ENCODE assay signal across 8 mouse cellular contexts in genomic region chrX:98890072-98890405, GRCm38 (mm10). TPM values are rescaled to one million over a fixed set of nuclear protein-coding genes. Genes with fewer than 3 reads are reported as not detected.
DNase-seq lines count a peak whose midpoint lies in the region; ATAC-seq and TF ChIP-seq lines count a peak whose summit lies in the region.

No protein-coding gene starts in this region.

- peak overlapping the region; percentile 84; the same call in 1 of the 2 replicates for H3K27ac ChIP-seq in embryonic facial prominence, embryonic 15.5 days (replicated peaks)
- peak overlapping the region; percentile 68 for H3K27ac ChIP-seq in intestine, embryonic 16.5 days (ENCODE audit: low read length)

- H3K9me3 ChIP-seq in embryonic facial prominence, embryonic 15.5 days (replicated peaks), result no peaks in the 10 kb centered on the region
- H3K9me3 ChIP-seq in intestine, embryonic 16.5 days (ENCODE audit: control insufficient read depth, low read length), result no peaks in the 10 kb centered on the region

- ATAC-seq in embryonic facial prominence, embryonic 15.5 days (ENCODE audit: insufficient number of reproducible peaks, low FRiP score, low TSS enrichment, low read depth), result no peak
- ATAC-seq in intestine, embryonic 16.5 days, result peak; percentile 34; the same call in 1 of the 2 replicates
- ATAC-seq in megakaryocyte progenitor cell, adult 5-6 weeks (replicated peaks; ENCODE audit: poor library complexity), result no peak

- H3ac ChIP-seq in myocyte (ENCODE audit: control insufficient read depth, insufficient read length), result no peak overlapping the region

- H3K4me2 ChIP-seq in embryonic facial prominence, embryonic 15.5 days (replicated peaks), result peak overlapping the region; percentile 51
- H3K4me2 ChIP-seq in intestine, embryonic 16.5 days (ENCODE audit: low read depth, low read length), result peak overlapping the region; percentile 53
- peak overlapping the region; percentile 42 for H3K4me2 ChIP-seq in myocyte (ENCODE audit: low read depth)

- no peak for DNase-seq in lung, adult 2 months
- no peak for DNase-seq in lung, postnatal 36 days
- DNase-seq in layer of hippocampus, adult 8-10 months (ENCODE audit: low spot score in 2 of 2), result no peak
- no peak for DNase-seq in kidney, postnatal 4 days

- peaks cover 2% of the 10 kb centered on the region; the same call in 1 of the 2 replicates for H3K4me1 ChIP-seq in lung, adult 2 months (ENCODE audit: control insufficient read depth, insufficient read depth, low read length)
- no peaks in the 10 kb centered on the region for H3K4me1 ChIP-seq in embryonic facial prominence, embryonic 15.5 days
- no peaks in the 10 kb centered on the region for H3K4me1 ChIP-seq in intestine, embryonic 16.5 days (ENCODE audit: control insufficient read depth, insufficient read depth, low read length)

- TF ChIP-seq CTCF in lung, adult 2 months (IDR thresholded peaks at IDR 0.05; ENCODE audit: insufficient read depth, low read length), result no peak

- WGBS in lung, adult 2 months, result 22% methylated on average over 14 of the region's 14 CpGs
- 12% methylated on average over 14 of the region's 14 CpGs for WGBS in embryonic facial prominence, embryonic 15.5 days
- WGBS in intestine, embryonic 16.5 days, result 14% methylated on average over 14 of the region's 14 CpGs

- H3K27me3 ChIP-seq in embryonic facial prominence, embryonic 15.5 days, result peaks cover 7% of the 10 kb centered on the region; the same call in 1 of the 2 replicates
- H3K27me3 ChIP-seq in intestine, embryonic 16.5 days (replicated peaks; ENCODE audit: control insufficient read depth, insufficient read depth, low read length), result no peaks in the 10 kb centered on the region
- no peaks in the 10 kb centered on the region for H3K27me3 ChIP-seq in myocyte (ENCODE audit: control insufficient read depth, insufficient read depth, insufficient read length)

- H3K79me2 ChIP-seq in myocyte (ENCODE audit: control insufficient read depth, insufficient read depth), result no peaks in the 10 kb centered on the region

- TF ChIP-seq POLR2A in lung, adult 2 months (IDR thresholded peaks at IDR 0.05; ENCODE audit: borderline replicate concordance, extremely low read depth, low read depth, low read length), result no peak
- no peak for TF ChIP-seq POLR2A in myocyte (IDR thresholded peaks at IDR 0.05; ENCODE audit: insufficient read length, low read depth)

- H3K9ac ChIP-seq in embryonic facial prominence, embryonic 15.5 days, result peak overlapping the region; percentile 26; the same call in 1 of the 2 replicates
- H3K9ac ChIP-seq in intestine, embryonic 16.5 days (ENCODE audit: low read depth, low read length), result peak overlapping the region; percentile 66

- H3K36me3 ChIP-seq in embryonic facial prominence, embryonic 15.5 days, result no peaks in the 10 kb centered on the region
- no peaks in the 10 kb centered on the region for H3K36me3 ChIP-seq in intestine, embryonic 16.5 days (ENCODE audit: control insufficient read depth, insufficient read depth, low read length)
- no peaks in the 10 kb centered on the region for H3K36me3 ChIP-seq in myocyte (ENCODE audit: control insufficient read depth, insufficient read depth)

- H3K4me3 ChIP-seq in lung, adult 2 months (replicated peaks; ENCODE audit: extremely low read depth, low read depth, low read length), result peak overlapping the region; percentile 82
- peak overlapping the region; percentile 54 for H3K4me3 ChIP-seq in embryonic facial prominence, embryonic 15.5 days (replicated peaks)
- peak overlapping the region; percentile 58 for H3K4me3 ChIP-seq in intestine, embryonic 16.5 days (ENCODE audit: low read length)
- H3K4me3 ChIP-seq in myocyte, result peak overlapping the region; percentile 26

TF ChIP-seq in myocyte, 11 proteins besides CTCF, POLR2A, EP300 and RAD21:
- no peak for TF ChIP-seq REST (IDR thresholded peaks at IDR 0.05; ENCODE audit: insufficient read depth, insufficient read length)

RNA-seq across cellular contexts. Expression of gene Ophn1, which starts 0.8 kb away (rescaled TPM):
- 6.0 and 10.6 TPM in 2 replicates for polyA plus RNA-seq in lung, adult 2 months (2012; rRNA removed)
- polyA plus RNA-seq in embryonic facial prominence, embryonic 15.5 days (2015; fragmentation: Nextera tagmentation; extraction: Ambion mirVana), result 24.4 and 24.7 TPM in 2 replicates
- 8.3 and 9.3 TPM in 2 replicates for polyA plus RNA-seq in intestine, embryonic 16.5 days (2015; fragmentation: Nextera tagmentation; extraction: Ambion mirVana)
- 3.6 TPM for polyA plus RNA-seq in myocyte (2012; fragmentation: generic; extraction: Trizol)
- total RNA-seq in layer of hippocampus, adult 8-10 months (2022), result 10 to 100 TPM; 36.1 to 47.8 (median 41.4) TPM
- 0.81 and 0.89 TPM in 2 replicates for total RNA-seq in megakaryocyte progenitor cell, adult 5-6 weeks (2015)
- 1.8 and 2.8 TPM in 2 replicates for total RNA-seq in megakaryocyte progenitor cell, adult 5-6 weeks (2017)

RNA-seq across cellular contexts. Expression of gene Yipf6, which starts 46.1 kb away (rescaled TPM):
- polyA plus RNA-seq in lung, adult 2 months (2012; rRNA removed), result 25.8 and 35.3 TPM in 2 replicates
- polyA plus RNA-seq in embryonic facial prominence, embryonic 15.5 days (2015; fragmentation: Nextera tagmentation; extraction: Ambion mirVana), result 19.0 and 20.6 TPM in 2 replicates
- polyA plus RNA-seq in intestine, embryonic 16.5 days (2015; fragmentation: Nextera tagmentation; extraction: Ambion mirVana), result 26.9 and 27.8 TPM in 2 replicates
- polyA plus RNA-seq in myocyte (2012; fragmentation: generic; extraction: Trizol), result 9.1 TPM
- 10 to 100 TPM; 36.0 to 42.3 (median 39.7) TPM for total RNA-seq in layer of hippocampus, adult 8-10 months (2022)
- total RNA-seq in megakaryocyte progenitor cell, adult 5-6 weeks (2015), result 21.1 and 23.8 TPM in 2 replicates
- 22.5 and 24.0 TPM in 2 replicates for total RNA-seq in megakaryocyte progenitor cell, adult 5-6 weeks (2017)

Comparison
In these comparisons a context has a peak if more than half of its experiments do, and no peak if none do; other contexts are left out.
1. H3K4me3 ChIP-seq: peak in every context shown above with its lines; median percentile 82 in lung, adult 2 months; 58 in intestine, embryonic 16.5 days; 54 in embryonic facial prominence, embryonic 15.5 days; 26 in myocyte.